Mouse (Mus musculus): ENCODE measurements around the gene Ndufaf8. TPM values are rescaled to one million over a fixed set of nuclear protein-coding genes. Genes with fewer than 3 reads are reported as not detected.

Ndufaf8 gene
- polyA plus RNA-seq (2016; fragmentation: Nextera tagmentation; extraction: Ambion mirVana) = 67.4 and 73.6 TPM in 2 replicates

DNA sequence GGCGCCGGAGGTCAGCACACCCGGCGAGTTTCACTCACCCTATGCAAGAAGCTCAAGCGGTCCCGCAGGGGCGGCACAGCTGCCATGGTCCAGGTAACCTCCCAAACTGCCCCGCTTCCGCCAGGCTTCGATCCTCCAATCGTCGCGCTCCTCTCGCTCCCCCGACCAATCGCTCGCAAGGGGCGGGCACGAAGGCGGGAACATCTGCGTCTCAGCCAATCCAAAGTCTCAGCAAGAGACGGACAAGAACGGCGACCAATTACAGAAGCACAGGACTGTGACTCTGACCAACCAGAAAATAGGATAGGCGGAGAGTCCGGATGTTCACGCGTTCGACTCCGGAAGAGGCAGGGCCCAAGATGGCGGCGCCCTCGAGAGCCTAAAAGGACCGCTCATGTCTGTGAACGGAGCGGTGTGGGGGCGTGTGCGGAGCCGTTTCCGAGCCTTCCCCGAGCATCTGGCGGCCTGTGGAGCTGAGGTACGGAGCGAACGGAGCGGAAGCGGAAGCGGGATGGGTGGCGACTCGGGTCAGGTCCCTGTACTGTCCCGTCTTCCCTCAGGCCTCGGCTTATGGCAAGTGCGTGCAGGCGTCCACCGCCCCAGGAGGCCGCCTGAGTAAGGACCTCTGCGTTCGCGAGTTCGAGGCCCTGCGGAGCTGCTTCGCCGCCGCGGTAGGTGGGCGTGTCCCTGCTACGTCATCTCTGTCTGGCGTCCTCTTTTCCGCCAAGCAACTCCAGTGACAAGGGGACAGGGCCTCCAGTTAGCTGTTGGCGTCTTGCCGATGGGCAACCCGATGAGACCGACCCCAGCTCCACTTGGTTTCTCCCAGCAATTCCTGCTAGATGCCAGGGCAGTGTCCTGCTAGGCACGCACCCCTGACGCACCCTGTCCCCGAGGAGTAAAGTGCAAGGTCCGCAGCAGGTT, at the start of gene Ndufaf8, which contains the start of gene Tepsin:
TSS of gene Ndufaf8 (plus strand) at position 341 of the 924 bp plus-strand sequence.
TSS of gene Tepsin (minus strand) at position 144 of the 924 bp plus-strand sequence.
- H3K27me3 ChIP-seq = no peaks in the 10 kb centered on the region
- H3K27ac ChIP-seq = peak within 1 kb of the TSS; percentile 92
- H3K4me2 ChIP-seq (replicated peaks) = peak within 1 kb of the TSS; percentile 97
- under 1% methylated on average over 77 of the region's 77 CpGs for WGBS
- peak; percentile 96 for ATAC-seq (ENCODE audit: insufficient number of reproducible peaks, insufficient read depth, low FRiP score, low TSS enrichment)
- H3K4me1 ChIP-seq = peaks cover 20% of the 10 kb centered on the region
- H3K36me3 ChIP-seq = peaks cover 32% of the 10 kb centered on the region
- H3K9ac ChIP-seq = peak within 1 kb of the TSS; percentile 83
- peak within 1 kb of the TSS; percentile 67 for H3K4me3 ChIP-seq
- no peaks in the 10 kb centered on the region for H3K9me3 ChIP-seq

DNA sequence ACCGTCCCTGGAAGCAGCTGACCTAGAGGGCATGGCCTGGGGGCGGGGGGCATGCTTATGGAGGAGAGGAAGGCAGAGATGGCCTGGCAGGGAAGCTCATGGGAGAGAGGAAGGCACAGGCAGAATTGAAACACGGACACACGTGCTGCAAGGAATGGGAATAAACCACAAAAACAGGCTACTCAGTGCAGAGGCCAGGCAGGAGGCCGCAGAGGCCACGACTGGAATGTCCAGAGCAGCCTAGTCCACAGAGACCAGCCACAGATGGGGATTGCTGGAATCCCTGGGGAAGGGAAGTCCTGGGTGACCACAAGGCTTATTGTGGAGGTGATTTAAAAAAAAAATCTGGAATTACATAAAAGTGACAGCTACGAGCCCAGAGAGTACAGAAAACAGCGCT, 49.7 kb upstream of the Ndufaf8 start:
- no peak overlapping the region for H3K9ac ChIP-seq
- peaks cover 34% of the 10 kb centered on the region for H3K27me3 ChIP-seq
- H3K4me1 ChIP-seq = peaks cover 33% of the 10 kb centered on the region
- ATAC-seq (ENCODE audit: insufficient number of reproducible peaks, insufficient read depth, low FRiP score, low TSS enrichment) = no peak
- no peak overlapping the region for H3K27ac ChIP-seq
- no peak overlapping the region for H3K4me2 ChIP-seq (replicated peaks)
- H3K9me3 ChIP-seq = no peaks in the 10 kb centered on the region
- 74% methylated on average over 8 of the region's 8 CpGs for WGBS
- H3K36me3 ChIP-seq = no peaks in the 10 kb centered on the region
- no peak overlapping the region for H3K4me3 ChIP-seq

DNA sequence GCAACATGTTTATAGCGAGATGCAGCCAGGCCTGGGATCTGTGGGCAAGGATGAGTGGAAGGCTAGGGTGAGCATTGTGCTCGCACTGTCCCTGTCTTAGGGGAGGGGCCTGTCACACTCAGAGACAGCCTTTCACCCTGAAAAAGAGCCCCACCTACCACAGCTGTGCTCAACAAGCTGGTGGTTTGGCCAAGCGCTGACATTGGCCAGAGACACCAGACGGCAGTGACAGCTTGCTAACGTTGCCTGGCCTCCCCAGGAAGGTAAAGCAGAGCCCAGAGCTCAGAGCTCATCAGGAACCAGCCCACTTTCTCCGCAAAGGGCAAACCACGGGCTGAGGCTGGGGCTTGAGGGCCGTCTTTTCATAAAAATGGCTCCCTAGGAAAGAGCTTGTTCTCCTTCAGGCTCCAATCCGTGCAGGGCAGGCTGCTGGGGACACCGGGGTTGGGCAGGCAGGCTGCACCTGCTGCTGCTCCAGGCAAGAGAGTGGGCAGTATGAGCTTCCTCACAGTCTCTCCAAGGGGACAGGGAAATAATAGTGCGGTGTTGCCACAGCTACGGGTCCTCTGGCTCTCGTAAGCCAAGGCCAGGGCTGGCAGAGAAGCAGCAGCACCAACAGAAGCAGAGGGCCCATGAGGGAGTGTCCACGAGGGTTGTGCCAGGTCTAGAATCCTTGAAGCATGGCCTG, 47.5 kb upstream of the Ndufaf8 start:
- no peak for ATAC-seq (ENCODE audit: insufficient number of reproducible peaks, insufficient read depth, low FRiP score, low TSS enrichment)
- H3K36me3 ChIP-seq = no peaks in the 10 kb centered on the region
- 47% methylated on average over 14 of the region's 14 CpGs for WGBS
- peaks cover 29% of the 10 kb centered on the region for H3K27me3 ChIP-seq
- peaks cover 26% of the 10 kb centered on the region for H3K4me1 ChIP-seq
- H3K4me2 ChIP-seq (replicated peaks) = no peak overlapping the region
- no peak overlapping the region for H3K27ac ChIP-seq
- H3K9me3 ChIP-seq = no peaks in the 10 kb centered on the region
- no peak overlapping the region for H3K9ac ChIP-seq
- no peak overlapping the region for H3K4me3 ChIP-seq

DNA sequence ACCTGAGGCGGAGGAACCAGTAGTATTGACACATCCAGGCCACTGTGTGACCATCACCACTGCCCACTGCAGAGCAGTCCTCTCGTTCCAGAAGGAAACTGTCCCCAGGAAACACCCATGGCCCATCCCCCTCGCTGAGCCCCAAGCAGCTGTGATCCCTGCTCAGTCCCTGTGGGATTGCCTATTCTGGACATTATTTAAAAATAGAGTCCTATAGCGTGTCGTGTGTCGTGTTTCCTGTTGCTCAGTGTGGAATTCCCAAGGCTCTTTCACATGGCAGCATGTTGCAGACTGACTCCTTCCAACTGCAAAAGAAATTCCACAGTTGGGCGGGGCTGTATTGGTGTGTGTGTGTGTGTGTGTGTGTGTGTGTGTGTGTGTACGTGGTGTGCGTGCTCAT, 46.5 kb upstream of the Ndufaf8 start:
- no peak overlapping the region for H3K4me3 ChIP-seq
- H3K36me3 ChIP-seq = no peaks in the 10 kb centered on the region
- WGBS = 70% methylated on average over 9 of the region's 9 CpGs
- ATAC-seq (ENCODE audit: insufficient number of reproducible peaks, insufficient read depth, low FRiP score, low TSS enrichment) = no peak
- H3K9me3 ChIP-seq = no peaks in the 10 kb centered on the region
- H3K27ac ChIP-seq = no peak overlapping the region
- H3K9ac ChIP-seq = no peak overlapping the region
- no peak overlapping the region for H3K4me2 ChIP-seq (replicated peaks)
- H3K27me3 ChIP-seq = peaks cover 26% of the 10 kb centered on the region
- peaks cover 20% of the 10 kb centered on the region; the same call in 1 of the 2 replicates for H3K4me1 ChIP-seq

DNA sequence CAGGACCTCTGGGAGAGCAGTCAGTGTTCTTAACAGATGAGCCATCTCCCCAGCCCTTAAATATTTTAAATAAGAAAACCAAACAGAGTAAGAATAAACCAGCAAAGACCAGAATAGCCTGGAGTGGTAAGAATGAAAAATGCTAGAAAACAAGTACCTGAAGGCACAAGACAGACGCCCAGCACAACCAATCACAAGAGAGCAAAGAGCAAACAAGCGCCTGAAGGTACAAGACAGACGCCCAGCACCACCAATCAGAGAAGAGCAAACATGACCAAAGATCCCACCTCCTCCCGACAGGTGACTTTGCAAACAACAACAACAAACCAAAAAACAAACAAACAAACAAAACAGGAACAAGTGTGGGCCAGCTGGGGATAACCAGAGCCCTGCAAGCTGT, 44.9 kb upstream of the Ndufaf8 start:
- Histone ChIP-seq H3K4me3 (no peak overlapping the region), H3K27ac (no peak overlapping the region), H3K9ac (no peak overlapping the region), H3K27me3 (peaks cover 11% of the 10 kb centered on the region), H3K4me2 (replicated peaks) (no peak overlapping the region), H3K4me1 (peaks cover 6% of the 10 kb centered on the region; the same call in 1 of the 2 replicates), H3K36me3 (no peaks in the 10 kb centered on the region), H3K9me3 (no peaks in the 10 kb centered on the region)
- no peak for ATAC-seq (ENCODE audit: insufficient number of reproducible peaks, insufficient read depth, low FRiP score, low TSS enrichment)
- 72% methylated on average over 4 of the region's 4 CpGs for WGBS

DNA sequence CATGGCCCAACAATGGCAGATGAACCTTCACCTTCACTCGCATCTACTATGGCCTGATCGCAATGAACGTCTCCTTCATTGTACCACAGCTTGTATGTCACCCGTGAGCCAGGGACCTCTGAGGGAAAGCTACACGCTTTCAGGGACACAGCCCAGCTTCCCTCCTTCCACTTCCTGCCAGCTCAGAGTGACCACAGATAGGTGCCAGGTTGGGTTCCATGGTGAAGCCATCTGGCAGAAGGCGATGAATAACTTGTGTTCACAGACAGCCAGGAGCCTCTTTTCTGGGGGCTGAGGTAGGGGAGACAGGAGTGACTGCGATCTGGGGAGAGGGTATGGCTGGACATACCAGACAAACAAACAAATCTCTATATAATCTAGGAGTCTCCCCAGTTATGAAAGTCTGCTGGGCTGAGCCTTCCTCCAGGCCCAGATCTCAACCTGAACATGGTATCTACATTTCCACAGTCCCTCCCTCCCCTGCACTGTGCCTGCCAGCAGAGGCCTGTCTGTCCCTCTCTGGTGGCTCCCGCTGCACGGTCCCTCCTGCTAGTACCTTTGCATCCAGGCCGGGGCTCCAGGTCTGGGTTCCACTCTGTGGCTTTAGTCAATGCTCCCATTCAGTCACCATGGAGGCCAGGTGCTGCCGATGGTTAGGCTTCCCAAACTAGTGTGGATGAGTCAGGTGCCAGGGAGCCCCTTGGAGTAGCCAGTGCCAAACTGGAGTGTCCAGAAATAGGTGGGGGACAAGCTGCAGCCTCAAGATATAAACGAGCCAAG, 42.6 kb upstream of the Ndufaf8 start:
- H3K4me2 ChIP-seq (replicated peaks) = no peak overlapping the region
- no peak for ATAC-seq (ENCODE audit: insufficient number of reproducible peaks, insufficient read depth, low FRiP score, low TSS enrichment)
- no peak overlapping the region for H3K9ac ChIP-seq
- H3K27ac ChIP-seq = no peak overlapping the region
- H3K4me1 ChIP-seq = peaks cover 6% of the 10 kb centered on the region; the same call in 1 of the 2 replicates
- no peaks in the 10 kb centered on the region for H3K9me3 ChIP-seq
- no peaks in the 10 kb centered on the region for H3K36me3 ChIP-seq
- WGBS = 82% methylated on average over 12 of the region's 12 CpGs
- no peaks in the 10 kb centered on the region for H3K27me3 ChIP-seq
- no peak overlapping the region for H3K4me3 ChIP-seq

DNA sequence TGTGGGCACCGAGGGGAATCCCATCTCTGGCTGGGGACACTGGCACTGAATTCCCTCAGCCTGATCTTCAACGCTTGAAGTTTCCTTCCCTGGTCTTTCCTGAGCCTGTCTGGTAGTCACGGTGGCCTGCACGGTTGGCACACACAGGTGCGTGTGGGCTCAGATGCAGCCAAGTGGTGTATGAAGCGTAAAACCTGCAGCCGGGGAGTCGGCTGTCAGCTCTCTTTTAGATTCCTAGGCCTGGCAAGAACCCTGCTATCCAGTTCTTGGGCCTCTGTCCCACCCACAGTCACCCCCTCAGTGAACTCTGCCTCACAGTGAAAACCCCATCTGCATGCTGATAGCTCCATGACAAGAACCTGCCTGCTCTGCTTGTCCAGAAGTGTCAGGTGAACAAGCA, 38.1 kb upstream of the Ndufaf8 start:
- 90% methylated on average over 8 of the region's 8 CpGs for WGBS
- no peaks in the 10 kb centered on the region for H3K4me1 ChIP-seq
- H3K9ac ChIP-seq = no peak overlapping the region
- H3K4me3 ChIP-seq = no peak overlapping the region
- peaks cover 25% of the 10 kb centered on the region for H3K36me3 ChIP-seq
- no peak overlapping the region for H3K4me2 ChIP-seq (replicated peaks)
- H3K27me3 ChIP-seq = no peaks in the 10 kb centered on the region
- no peak overlapping the region for H3K27ac ChIP-seq
- H3K9me3 ChIP-seq = no peaks in the 10 kb centered on the region
- ATAC-seq (ENCODE audit: insufficient number of reproducible peaks, insufficient read depth, low FRiP score, low TSS enrichment) = no peak

DNA sequence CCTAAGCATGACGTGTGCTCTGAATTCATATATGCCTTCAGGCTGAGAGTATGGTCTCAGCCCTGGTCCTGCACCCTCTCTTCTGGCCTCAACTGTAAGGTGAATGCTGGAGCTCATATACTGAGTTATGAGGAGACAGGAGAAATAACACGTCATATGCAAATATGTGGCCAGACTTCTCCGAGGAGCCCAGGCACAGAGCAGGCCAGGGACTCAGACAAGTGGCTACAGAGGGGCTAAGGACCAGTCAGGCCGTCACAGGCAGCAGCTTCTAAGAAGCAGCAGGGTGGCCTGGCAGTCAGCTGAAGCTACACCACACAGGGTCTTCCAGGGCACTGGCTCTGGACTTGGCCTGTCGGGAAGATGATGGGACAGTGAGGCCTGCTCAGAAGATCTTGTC, 35.4 kb upstream of the Ndufaf8 start:
- Histone ChIP-seq H3K4me2 (replicated peaks) (no peak overlapping the region), H3K36me3 (peaks cover 47% of the 10 kb centered on the region), H3K9me3 (no peaks in the 10 kb centered on the region), H3K9ac (no peak overlapping the region), H3K4me3 (no peak overlapping the region), H3K27ac (no peak overlapping the region), H3K4me1 (no peaks in the 10 kb centered on the region), H3K27me3 (no peaks in the 10 kb centered on the region)
- WGBS = 86% methylated on average over 5 of the region's 5 CpGs
- ATAC-seq (ENCODE audit: insufficient number of reproducible peaks, insufficient read depth, low FRiP score, low TSS enrichment) = no peak

DNA sequence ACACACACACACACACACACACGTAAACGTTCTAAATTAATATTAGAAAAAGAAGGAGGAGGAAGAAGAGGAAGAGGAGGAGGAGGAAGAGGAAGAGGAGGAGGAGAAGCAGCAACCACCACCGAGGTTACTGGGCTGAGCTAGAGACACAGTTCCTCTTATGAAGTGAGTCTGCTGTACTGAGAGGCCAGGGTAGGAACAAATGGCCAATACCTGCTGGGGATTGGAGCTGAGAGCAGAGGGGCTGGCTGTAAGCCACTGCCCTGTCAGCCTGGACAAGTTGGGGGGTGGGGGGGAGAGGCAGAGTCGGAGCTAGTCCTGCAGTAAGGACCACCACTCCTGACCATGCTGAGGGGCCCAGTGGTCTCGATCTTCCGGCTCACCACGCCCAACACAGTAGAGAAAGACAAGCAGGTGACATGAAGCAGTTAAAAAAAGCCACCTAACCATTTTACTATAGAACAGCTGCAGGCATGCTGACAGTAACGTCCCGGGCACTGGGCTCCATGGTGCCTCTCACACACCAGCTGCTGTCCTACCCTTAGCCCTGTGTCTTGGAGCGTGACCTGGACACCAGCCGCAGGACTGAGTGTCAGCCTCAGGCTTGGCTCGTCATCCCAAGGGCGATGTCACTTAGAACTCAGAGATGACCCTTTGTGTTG, 34.6 kb upstream of the Ndufaf8 start:
- Histone ChIP-seq H3K4me1 (no peaks in the 10 kb centered on the region), H3K27ac (no peak overlapping the region), H3K27me3 (no peaks in the 10 kb centered on the region), H3K4me3 (no peak overlapping the region), H3K9me3 (no peaks in the 10 kb centered on the region), H3K36me3 (peaks cover 53% of the 10 kb centered on the region), H3K4me2 (replicated peaks) (no peak overlapping the region), H3K9ac (no peak overlapping the region)
- no peak for ATAC-seq (ENCODE audit: insufficient number of reproducible peaks, insufficient read depth, low FRiP score, low TSS enrichment)
- 86% methylated on average over 13 of the region's 13 CpGs for WGBS

DNA sequence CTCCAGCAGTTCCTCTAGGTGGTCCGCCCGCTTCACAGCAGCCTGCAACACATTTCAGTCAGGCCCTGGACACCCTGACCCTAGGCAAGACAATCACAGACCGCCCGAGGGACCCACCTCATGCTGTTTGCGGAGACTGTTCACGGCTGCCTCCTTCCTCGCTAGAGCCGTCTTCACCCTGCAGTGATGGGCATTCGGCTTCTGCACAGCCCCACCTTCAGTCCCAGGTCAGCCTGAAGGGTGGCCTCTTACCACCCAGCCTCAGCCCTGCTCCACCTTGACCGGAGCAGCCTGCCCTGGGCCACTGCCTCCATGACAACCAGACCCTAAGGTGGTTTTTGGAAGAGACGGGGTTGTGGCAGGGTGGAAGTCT, 34.1 kb upstream of the Ndufaf8 start:
- H3K36me3 ChIP-seq = peaks cover 57% of the 10 kb centered on the region
- no peak for ATAC-seq (ENCODE audit: insufficient number of reproducible peaks, insufficient read depth, low FRiP score, low TSS enrichment)

DNA sequence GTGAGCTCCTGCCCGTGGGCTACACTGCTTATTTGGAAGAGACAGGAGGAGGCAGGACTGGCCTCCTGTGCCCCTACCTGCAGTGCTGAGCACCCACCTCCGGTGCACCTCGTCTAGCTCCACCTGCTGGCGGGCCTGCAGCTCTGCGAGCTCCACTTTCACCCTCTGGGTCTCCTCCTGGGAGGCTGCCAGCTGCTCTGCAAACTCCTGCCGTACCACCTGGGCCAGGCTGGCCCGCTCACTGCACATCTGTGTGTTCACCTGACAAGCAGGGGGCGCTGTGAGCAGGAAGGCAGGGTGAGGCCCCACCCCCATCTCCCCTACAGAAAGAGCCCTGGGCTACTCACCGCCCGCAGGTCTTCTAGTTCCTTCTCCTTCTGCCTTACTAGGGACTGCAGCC, 33.4 kb upstream of the Ndufaf8 start:
- WGBS = 37% methylated on average over 10 of the region's 10 CpGs
- peaks cover 63% of the 10 kb centered on the region for H3K36me3 ChIP-seq
- H3K9ac ChIP-seq = no peak overlapping the region
- H3K27ac ChIP-seq = no peak overlapping the region
- H3K4me3 ChIP-seq = no peak overlapping the region
- no peaks in the 10 kb centered on the region for H3K27me3 ChIP-seq
- H3K4me1 ChIP-seq = 0 out of 2 replicates have a peak, but pooled peaks cover 6% of the 10 kb centered on the region
- H3K9me3 ChIP-seq = no peaks in the 10 kb centered on the region
- ATAC-seq (ENCODE audit: insufficient number of reproducible peaks, insufficient read depth, low FRiP score, low TSS enrichment) = no peak
- H3K4me2 ChIP-seq (replicated peaks) = no peak overlapping the region

More for the DNA sequence above, 34.1 kb upstream of the Ndufaf8 start:
- Histone ChIP-seq H3K9ac (no peak overlapping the region), H3K27me3 (no peaks in the 10 kb centered on the region), H3K4me3 (no peak overlapping the region), H3K27ac (no peak overlapping the region), H3K4me1 (0 out of 2 replicates have a peak, but pooled peaks cover 4% of the 10 kb centered on the region), H3K9me3 (no peaks in the 10 kb centered on the region), H3K4me2 (replicated peaks) (no peak overlapping the region)
- 86% methylated on average over 11 of the region's 11 CpGs for whole genome bisulfite sequencing
